Mouse (Mus musculus): Measurements from ENCODE around the gene Stx3.

DNA sequence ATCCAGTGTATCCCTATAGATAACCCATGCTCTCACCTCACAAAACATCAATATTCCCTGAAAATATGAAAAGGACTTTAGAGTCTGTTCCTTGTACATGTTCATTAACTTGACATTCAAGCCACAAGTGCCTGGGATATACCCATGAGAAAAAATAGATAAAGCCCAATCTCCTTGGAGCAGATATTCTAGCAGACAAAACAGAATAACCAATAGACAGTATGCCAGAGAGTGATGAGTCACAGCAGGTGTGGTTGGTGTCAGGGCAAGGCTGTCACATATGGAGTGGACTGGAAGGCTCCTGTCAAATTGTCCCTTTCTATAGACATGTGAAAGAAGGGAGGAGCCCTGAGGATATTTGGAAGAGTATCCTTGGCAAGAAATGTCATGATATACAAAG, 73.5 kb downstream of the Stx3 start:
- TF ChIP-seq CTCF (IDR thresholded peaks at IDR 0.05; ENCODE audit: borderline replicate concordance, insufficient read depth, low read depth, low read length): no peak
- no peak for TF ChIP-seq POLR2A (IDR thresholded peaks at IDR 0.05; ENCODE audit: borderline replicate concordance, insufficient read depth, low read length)
